Mouse (Mus musculus) large intestine, adult 2 months (tissue): ENCODE results near the gene Col6a6. TPM values are rescaled to one million over a fixed set of nuclear protein-coding genes. Genes with fewer than 3 reads are reported as not detected.

Experiments
- DNase-seq: peaks from one replicate; pipeline ENCODE4 v3.0.0-alpha.2; 2012; ENCODE audit warnings: low read depth, low spot score
- WGBS: fragments of 180-500 bp; shearing (Covaris S2); methylation state at CpG from one replicate; pipeline ENCODE4 v1.1.7; 2018; 5-methylcytosine and 5-hydroxymethylcytosine counted together
- polyA plus RNA-seq: library from polyadenylated mRNA; depleted of rRNA; stranded (reverse); fragments of >200 nt; gene quantifications from 2 replicates; pipeline ENCODE4 v1.2.3, GENCODE M21; 2012

Col6a6 gene
- polyA plus RNA-seq, 1 experiment: 0.01 TPM

DNA sequence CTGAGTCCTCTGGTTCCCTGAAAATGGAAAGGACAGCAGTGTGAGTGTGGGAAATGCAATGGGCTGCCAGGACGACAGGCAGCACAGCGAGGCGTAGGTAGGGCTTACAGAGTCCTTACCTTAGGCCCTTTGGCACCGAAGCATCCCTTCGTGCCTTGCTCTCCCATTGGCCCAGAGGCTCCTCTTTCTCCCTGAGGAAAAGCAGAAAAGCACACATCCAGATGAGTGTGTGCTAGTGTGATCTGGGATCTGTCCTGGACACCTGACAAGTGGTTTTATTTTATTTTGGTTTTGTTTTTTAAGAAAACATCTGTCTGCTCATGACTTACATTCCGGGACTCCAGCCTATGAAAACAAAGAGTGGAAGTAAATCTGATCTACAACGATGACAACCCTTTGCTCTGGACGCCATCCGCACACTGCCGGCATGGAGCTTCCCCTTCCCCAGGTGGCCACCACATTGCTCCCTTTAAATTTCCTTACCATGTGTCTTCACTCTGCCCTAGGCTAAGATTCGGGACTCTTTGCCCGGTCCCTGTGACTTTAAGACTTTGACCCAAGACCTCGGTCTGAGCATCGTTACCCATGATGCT is 69.7 kb downstream of the Col6a6 start:
- no peak for DNase-seq
- 76% methylated on average over 14 of the region's 14 CpGs for WGBS

GRCm38 (mm10) chr9:105754256-105754655 is 73.7 kb downstream of the Col6a6 start:
- DNase-seq: no peak

DNA sequence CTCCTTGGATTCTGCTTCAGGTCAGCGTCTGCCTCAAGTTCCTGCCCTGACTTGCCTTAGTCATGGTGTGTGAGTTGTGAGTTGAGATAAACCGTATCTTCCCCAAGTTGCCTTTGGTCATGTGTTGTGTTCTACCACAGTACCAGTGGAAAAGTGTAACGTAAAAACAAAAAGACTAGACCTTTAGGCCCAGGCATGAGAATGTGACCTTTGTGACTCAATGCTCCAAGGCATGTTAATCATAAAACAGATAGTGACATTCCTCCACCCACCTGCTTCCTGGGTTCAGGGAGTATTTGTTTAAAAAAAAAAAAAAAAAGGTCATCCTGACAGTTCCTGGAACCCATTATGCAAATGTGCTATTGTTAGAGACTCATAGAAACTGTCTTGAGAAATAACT is 82.1 kb downstream of the Col6a6 start:
- whole genome bisulfite sequencing: 74% methylated on average over 3 of the region's 3 CpGs
- DNase-seq: no peak

More at GRCm38 (mm10) chr9:105754256-105754655, 73.7 kb downstream of the Col6a6 start:
- 13% methylated on average over 1 of the region's 1 CpGs for WGBS

- DNase-seq: no peak
- 80% methylated on average over 2 of the region's 2 CpGs for WGBS
These were observed 87.5 kb downstream of the Col6a6 start for GRCm38 (mm10) chr9:105740413-105740812.

GRCm38 (mm10) chr9:105739446-105739845 is 88.5 kb downstream of the Col6a6 start:
- 83% methylated on average over 9 of the region's 9 CpGs for WGBS
- DNase-seq: no peak

DNA sequence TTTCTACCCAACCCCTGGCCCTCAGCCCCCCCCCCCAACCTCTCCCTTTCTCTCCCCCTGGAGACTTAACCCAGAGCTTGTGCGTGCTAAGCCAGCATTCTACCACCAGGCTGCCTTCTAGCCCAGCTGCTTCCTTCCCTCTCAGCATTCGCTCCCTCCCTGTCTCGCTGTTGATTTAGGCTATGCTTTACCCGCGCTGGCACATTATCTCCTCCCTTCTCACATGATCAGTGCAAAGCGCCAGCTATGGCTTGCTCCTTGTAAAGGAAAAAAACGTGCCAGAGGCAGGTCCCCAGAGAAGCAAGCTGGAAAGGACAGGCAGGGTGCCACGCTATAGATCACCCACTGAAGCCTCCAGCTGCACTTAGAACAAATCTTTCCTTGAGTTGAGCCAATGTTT is 90.5 kb downstream of the Col6a6 start:
- WGBS: 21% methylated on average over 8 of the region's 8 CpGs
- no peak for DNase-seq

- DNase-seq: no peak
- WGBS: 72% methylated on average over 5 of the region's 5 CpGs
These were observed 92.8 kb downstream of the Col6a6 start for GRCm38 (mm10) chr9:105735195-105735594.

DNA sequence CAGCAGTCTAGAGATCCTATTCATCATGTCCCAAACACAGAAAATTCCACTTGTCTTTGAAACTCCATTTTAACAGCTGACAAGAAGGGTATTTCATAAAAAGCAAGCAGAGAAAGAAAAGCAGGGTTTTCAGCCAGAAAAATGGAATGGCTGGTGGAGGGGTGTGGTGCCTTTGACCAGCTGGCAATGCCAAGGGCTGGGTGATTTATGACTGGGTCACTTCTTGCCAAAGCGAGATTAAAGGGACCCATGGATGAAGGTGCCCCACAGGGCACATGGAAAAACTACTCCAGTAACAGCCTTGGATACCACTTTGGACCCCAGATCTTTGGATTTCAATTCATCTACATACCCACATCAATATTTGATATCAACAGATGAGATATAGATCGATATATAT is 93.3 kb downstream of the Col6a6 start:
- DNase-seq: no peak
- 56% methylated on average over 2 of the region's 2 CpGs for WGBS

- 52% methylated on average over 7 of the region's 7 CpGs for WGBS
- DNase-seq: no peak
These were observed 96.0 kb downstream of the Col6a6 start for GRCm38 (mm10) chr9:105731976-105732375.

- no peak for DNase-seq
- WGBS: 84% methylated on average over 4 of the region's 4 CpGs
These were observed 107.5 kb downstream of the Col6a6 start for GRCm38 (mm10) chr9:105720430-105720829.

GRCm38 (mm10) chr9:105719851-105720395 is 108.0 kb downstream of the Col6a6 start:
- no peak for DNase-seq
- 50% methylated on average over 5 of the region's 5 CpGs for WGBS

DNA sequence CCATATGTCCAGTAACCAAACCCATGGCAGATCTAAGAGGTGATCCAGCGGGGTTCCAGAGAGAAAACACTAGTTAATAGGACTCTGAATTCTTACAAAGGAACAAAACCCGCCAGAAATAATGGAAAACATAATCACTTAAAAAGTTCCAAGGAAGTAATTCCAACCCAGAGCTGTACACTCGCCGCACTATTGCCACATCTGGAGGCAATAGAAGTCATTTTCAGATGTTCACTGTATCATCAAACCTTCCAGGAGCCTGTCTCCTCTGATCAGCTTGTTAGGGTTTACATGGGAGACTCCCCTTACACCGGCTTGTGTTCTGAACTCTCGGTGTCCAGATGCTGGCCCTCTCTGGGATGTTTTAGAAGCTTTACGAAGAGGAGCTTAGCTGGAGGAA is 108.6 kb downstream of the Col6a6 start:
- 79% methylated on average over 7 of the region's 7 CpGs for WGBS
- DNase-seq: no peak

DNA sequence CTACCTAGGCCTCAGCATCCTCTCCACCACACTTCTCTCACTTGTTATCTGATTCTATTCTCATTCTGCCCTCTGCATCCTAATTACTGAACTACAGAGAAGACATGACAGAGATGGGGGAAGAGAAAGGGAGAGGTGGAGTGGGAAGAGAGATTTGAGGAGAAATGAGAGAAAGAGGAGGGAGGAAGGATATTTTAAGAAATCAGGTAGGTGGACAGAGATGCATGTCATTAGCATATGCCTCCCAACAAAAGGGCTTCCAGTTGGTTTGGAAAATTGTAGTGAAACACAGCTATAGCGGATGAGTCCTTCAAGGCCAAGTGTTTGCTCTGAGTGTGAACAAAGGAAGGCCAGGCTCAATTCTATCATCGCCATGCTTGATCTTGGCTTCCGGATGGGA is 115.9 kb downstream of the Col6a6 start:
- DNase-seq: no peak
- 92% methylated on average over 3 of the region's 3 CpGs for WGBS

DNA sequence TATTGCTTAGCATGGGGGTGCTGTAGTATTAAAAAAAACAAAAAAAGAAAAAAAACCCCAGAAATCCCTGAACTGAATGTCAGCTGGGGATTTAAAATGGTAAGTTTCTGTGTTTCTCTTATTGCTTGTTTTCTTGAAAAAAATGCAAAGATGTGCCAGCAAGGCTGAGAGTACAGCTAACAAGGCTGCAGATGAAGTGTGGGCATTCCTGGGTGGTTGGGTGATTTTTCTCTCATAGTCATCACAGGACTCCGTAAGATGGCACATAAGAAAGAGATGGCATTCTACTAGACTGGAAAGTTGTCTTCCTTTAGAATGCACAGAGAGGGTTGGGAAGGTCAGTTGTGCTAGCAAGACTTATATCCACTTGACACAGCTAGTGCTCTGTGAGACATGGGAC is 122.9 kb downstream of the Col6a6 start:
- DNase-seq: no peak
- WGBS: 100% methylated on average over 1 of the region's 1 CpGs

- no peak for DNase-seq
- WGBS: 83% methylated on average over 16 of the region's 16 CpGs
These were observed 123.6 kb downstream of the Col6a6 start for GRCm38 (mm10) chr9:105704226-105704932.

GRCm38 (mm10) chr9:105701966-105702365 is 126.0 kb downstream of the Col6a6 start:
- DNase-seq: no peak
- 64% methylated on average over 9 of the region's 9 CpGs for WGBS

GRCm38 (mm10) chr9:105700702-105701101 is 127.3 kb downstream of the Col6a6 start:
- WGBS: 67% methylated on average over 6 of the region's 6 CpGs

DNA sequence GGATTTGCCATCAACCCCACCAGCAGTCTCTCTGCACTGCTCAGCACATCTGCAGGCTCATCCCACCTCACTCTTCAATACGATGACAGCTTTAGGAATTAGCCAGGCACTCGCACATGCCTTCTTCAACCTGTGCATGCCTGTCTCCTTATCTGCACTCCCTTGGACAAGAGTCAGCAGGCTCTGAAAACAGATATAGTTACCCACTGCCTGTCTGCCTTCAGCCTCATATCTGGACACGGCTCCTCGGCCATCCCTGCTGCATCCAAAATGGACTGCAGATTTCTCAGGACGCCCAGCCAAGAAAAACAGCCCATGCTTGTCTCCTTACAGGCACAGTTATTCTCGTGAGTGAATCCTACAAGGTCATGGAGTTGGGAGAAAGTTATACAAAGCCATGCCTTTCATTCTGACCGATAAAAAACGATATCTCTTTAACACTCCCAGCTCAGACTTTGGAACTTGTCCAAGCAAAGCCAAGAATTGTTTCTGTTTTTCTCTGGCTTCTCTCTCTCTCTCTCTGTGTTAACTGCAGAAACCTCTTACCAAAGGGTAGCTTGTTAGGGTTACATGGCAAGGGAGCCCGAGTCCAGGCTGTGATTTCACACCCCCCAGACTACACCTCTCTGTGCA is 130.1 kb downstream of the Col6a6 start:
- 43% methylated on average over 9 of the region's 9 CpGs for WGBS
- no peak for DNase-seq

More at GRCm38 (mm10) chr9:105700702-105701101, 127.3 kb downstream of the Col6a6 start:
- no peak for DNase-seq

DNA sequence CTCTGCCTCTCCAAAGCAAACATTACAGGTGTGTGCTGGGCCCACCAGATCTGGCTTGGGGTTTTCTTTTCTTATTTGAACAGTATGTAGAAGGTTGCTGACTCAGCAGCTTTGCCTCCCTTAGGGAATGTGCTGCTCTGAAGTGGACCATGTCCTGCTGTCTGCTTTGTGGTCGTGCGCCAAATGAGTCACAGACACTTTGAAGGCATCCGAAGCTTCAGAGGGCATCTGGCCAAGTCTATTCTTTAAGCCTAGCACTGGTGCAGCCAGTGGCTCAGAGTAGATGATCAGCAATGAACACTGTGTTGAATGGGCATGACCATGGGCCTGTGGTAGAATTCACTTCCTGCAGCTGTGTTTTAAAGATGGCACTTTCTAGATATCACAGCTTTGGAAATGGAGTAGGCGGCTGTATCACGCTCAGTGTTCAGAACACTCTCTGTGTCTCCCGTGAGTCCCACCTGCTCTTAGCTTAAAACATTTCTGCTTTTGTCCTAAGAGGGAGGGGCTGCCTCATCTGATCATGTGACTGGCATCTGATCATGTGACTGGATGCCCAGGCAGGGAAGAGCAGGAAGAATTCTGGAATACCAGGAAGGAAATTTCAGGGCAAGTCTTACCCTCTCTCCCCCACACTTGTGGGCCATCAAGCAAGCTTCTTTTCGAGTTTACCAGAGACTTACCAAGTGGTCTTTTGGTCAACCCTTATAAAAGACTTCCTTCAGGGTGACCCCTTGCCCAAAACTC is 131.0 kb downstream of the Col6a6 start:
- WGBS: 78% methylated on average over 7 of the region's 7 CpGs
- DNase-seq: no peak

GRCm38 (mm10) chr9:105693854-105694253 is 134.1 kb downstream of the Col6a6 start:
- 2% methylated on average over 5 of the region's 5 CpGs for WGBS
- peak; percentile 13 for DNase-seq
